Mouse (Mus musculus) forebrain, embryonic 13.5 days (tissue): ENCODE data around the gene Rad50. TPM values are rescaled to one million over a fixed set of nuclear protein-coding genes. Genes with fewer than 3 reads are reported as not detected.

Experiments used
- ATAC-seq: fragments of 200-750 bp; cut with Nextera tagmentation; 2 replicates; pipeline ENCODE4 v1.8.0; 2017
- H3K27ac ChIP-seq: fragments of 300-500 bp; sonication (generic); 2 replicates; pipeline ENCODE4 v1.5.1; 2015; ENCODE audit warnings: inconsistent platforms, mild to moderate bottlenecking, moderate library complexity
- H3K27me3 ChIP-seq: fragments of 300-500 bp; sonication (generic); 2 replicates; pipeline ENCODE4 v1.6.1; 2015; ENCODE audit warnings: mild to moderate bottlenecking, inconsistent platforms
- H3K36me3 ChIP-seq: fragments of 300-500 bp; sonication (generic); 2 replicates; pipeline ENCODE4 v1.6.1; 2015; ENCODE audit warnings: mild to moderate bottlenecking, inconsistent platforms; ENCODE audit not compliant: poor library complexity, severe bottlenecking
- H3K4me1 ChIP-seq: fragments of 300-500 bp; sonication (generic); 2 replicates; pipeline ENCODE4 v1.6.1; 2015; ENCODE audit warnings: inconsistent platforms
- H3K4me2 ChIP-seq: fragments of 300-500 bp; sonication (generic); 2 replicates; pipeline ENCODE4 v1.6.1; 2015; ENCODE audit warnings: inconsistent platforms, mild to moderate bottlenecking, moderate library complexity
- H3K4me3 ChIP-seq: fragments of 300-500 bp; sonication (generic); 2 replicates; pipeline ENCODE4 v1.5.1; 2015; ENCODE audit warnings: mild to moderate bottlenecking, inconsistent platforms
- H3K9ac ChIP-seq: fragments of 300-500 bp; sonication (generic); 2 replicates; pipeline ENCODE4 v1.6.1; 2015; ENCODE audit warnings: mild to moderate bottlenecking, inconsistent platforms
- H3K9me3 ChIP-seq: fragments of 300-500 bp; sonication (generic); replicated peaks from 2 replicates; pipeline ENCODE4 v1.6.1; 2016; ENCODE audit warnings: inconsistent platforms
- WGBS: fragments of 180-500 bp; shearing (Covaris S2); methylation state at CpG from one replicate; pipeline ENCODE4 v1.1.7; 2015; 5-methylcytosine and 5-hydroxymethylcytosine counted together
- polyA plus RNA-seq: library from polyadenylated mRNA; unstranded; fragments of >200 nt; fragmentation: Nextera tagmentation; extraction: Ambion mirVana; gene quantifications from 2 replicates; pipeline ENCODE4 v1.2.1, GENCODE M21; 2015

Gene Rad50
- polyA plus RNA-seq, 1 experiment from 2014 or later = 17.7 TPM

DNA sequence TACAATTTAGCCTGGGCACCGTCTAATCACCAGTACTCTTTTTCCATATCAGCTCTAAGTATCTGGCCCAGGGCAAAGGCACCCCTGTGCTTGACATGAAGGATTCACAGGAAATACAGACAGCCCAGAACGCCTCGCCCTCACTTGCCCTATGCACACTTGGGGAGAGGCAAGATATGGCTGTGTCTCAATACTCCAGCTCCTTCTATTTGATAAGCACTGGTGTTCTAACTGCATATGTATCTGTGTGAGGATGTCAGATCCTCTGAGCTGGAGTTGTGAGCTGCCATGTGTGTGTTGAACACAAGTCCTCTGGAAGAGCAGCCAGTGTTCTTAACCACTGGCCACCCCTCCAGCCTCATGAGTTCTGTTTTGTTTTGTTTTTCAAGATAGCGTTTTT lies 55.7 kb downstream of the Rad50 start:
- H3K4me2 ChIP-seq = no peak overlapping the region
- no peaks in the 10 kb centered on the region for H3K4me1 ChIP-seq
- H3K27ac ChIP-seq = no peak overlapping the region
- H3K4me3 ChIP-seq = no peak overlapping the region
- 94% methylated on average over 4 of the region's 4 CpGs for WGBS
- no peaks in the 10 kb centered on the region for H3K27me3 ChIP-seq
- H3K9ac ChIP-seq = no peak overlapping the region
- ATAC-seq = no peak
- H3K9me3 ChIP-seq = no peaks in the 10 kb centered on the region
- peaks cover 49% of the 10 kb centered on the region for H3K36me3 ChIP-seq

- 73% methylated on average over 5 of the region's 5 CpGs for WGBS
- no peak overlapping the region for H3K4me2 ChIP-seq
- H3K4me1 ChIP-seq = no peaks in the 10 kb centered on the region
- ATAC-seq = no peak
- H3K27ac ChIP-seq = no peak overlapping the region
- no peaks in the 10 kb centered on the region for H3K36me3 ChIP-seq
- H3K4me3 ChIP-seq = no peak overlapping the region
- H3K27me3 ChIP-seq = no peaks in the 10 kb centered on the region
- no peak overlapping the region for H3K9ac ChIP-seq
- H3K9me3 ChIP-seq = no peaks in the 10 kb centered on the region
Observed at GRCm38 (mm10) chr11:53644017-53644416, 63.1 kb downstream of the Rad50 start.

DNA sequence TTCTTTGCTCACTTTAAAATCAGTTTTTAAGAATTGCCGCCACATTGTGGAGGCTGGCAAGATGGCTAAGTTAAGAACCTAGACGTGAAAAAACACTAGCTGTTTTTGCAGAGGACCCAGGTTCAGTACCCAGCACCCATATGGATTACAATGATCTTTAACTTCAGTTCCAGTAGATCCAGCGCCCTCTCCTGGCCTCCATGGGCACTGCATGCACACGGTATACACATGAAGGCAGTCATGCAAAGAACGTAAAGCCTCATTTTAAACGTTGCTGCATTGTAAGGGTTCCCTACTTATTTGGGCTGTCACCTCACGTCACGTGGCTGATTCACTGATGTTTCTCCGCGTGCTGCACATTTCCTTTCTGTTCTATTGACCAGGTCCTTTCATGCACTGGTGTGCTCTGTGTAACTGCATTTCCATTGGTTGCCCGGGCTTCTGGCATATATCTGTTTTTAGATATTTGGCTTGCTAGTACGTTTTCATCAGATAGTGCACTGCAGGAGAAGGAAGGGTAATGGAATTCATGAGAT lies 64.3 kb downstream of the Rad50 start:
- Histone ChIP-seq H3K4me3 (no peak overlapping the region), H3K27ac (no peak overlapping the region), H3K36me3 (no peaks in the 10 kb centered on the region), H3K4me2 (no peak overlapping the region), H3K9me3 (no peaks in the 10 kb centered on the region), H3K9ac (no peak overlapping the region), H3K27me3 (no peaks in the 10 kb centered on the region), H3K4me1 (no peaks in the 10 kb centered on the region)
- 77% methylated on average over 12 of the region's 12 CpGs for WGBS
- ATAC-seq = no peak

DNA sequence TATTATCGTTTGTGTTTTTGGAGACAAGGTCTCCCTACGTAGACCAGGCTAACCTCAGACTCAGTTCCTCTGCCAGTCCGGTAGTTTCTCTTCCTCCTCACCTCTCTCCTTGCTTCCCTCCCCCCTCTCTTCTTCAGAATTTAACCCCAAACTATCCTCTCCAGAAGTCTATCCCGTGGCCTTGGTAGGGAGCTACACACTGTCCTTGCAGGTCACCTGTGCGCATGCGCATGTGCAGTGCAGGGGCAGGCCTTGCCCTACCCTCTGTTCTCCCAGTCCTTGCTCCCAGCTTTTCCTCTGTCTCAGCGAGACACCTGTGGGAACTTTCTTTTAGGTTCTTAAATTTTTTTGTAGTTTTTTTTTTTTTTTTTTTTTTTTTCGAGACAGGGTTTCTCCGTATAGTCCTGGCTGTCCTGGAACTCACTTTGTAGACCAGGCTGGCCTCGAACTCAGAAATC lies 69.3 kb downstream of the Rad50 start:
- H3K36me3 ChIP-seq = no peaks in the 10 kb centered on the region
- no peak overlapping the region for H3K9ac ChIP-seq
- H3K27ac ChIP-seq = no peak overlapping the region
- ATAC-seq = no peak
- 82% methylated on average over 10 of the region's 10 CpGs for WGBS
- peaks cover 8% of the 10 kb centered on the region for H3K4me1 ChIP-seq
- H3K4me3 ChIP-seq = no peak overlapping the region
- H3K4me2 ChIP-seq = no peak overlapping the region
- no peaks in the 10 kb centered on the region for H3K9me3 ChIP-seq
- H3K27me3 ChIP-seq = peaks cover 21% of the 10 kb centered on the region

DNA sequence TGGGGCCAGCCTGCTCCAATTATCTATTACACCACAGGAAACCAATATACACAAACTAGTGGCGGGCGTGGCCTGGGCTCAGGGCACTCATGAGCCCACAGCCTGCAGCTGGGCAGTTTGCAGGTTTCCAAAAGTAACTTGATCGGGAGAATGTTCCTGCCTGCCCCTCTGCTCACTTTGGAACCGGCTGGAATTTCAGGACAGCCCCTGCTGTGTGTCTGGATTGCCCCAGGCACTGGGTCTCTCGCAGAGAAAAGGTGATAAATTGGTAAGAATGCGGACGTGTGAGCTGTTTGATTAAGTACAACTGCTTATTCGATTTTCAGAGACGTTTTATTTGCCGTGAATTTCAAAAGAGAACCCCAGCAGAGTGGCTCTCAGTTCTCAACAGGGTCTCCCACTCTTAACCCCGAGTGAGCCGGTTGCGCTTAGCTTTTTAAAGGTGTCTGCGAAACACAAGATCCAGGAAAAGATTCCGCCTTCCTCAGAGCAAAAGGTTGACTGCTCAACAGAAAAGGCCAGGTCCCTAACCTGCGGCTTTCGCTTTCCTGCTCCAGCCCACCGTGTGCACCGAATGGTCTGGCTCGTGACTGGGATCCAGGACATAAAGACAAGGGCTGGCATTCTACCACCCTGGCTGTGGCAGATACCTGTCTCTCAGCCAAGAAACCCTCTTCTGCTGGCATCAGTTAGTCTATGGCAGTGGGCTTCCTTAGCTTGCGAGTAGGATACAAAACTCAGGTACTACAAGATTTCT lies 69.9 kb downstream of the Rad50 start:
- H3K27ac ChIP-seq = no peak overlapping the region
- no peaks in the 10 kb centered on the region for H3K9me3 ChIP-seq
- 24% methylated on average over 21 of the region's 21 CpGs for whole genome bisulfite sequencing
- H3K9ac ChIP-seq = peak overlapping the region; percentile 5; the same call in 1 of the 2 replicates
- ATAC-seq = no peak
- H3K4me2 ChIP-seq = no peak overlapping the region
- peaks cover 21% of the 10 kb centered on the region for H3K27me3 ChIP-seq
- H3K4me1 ChIP-seq = peaks cover 8% of the 10 kb centered on the region
- H3K36me3 ChIP-seq = no peaks in the 10 kb centered on the region
- H3K4me3 ChIP-seq = no peak overlapping the region

DNA sequence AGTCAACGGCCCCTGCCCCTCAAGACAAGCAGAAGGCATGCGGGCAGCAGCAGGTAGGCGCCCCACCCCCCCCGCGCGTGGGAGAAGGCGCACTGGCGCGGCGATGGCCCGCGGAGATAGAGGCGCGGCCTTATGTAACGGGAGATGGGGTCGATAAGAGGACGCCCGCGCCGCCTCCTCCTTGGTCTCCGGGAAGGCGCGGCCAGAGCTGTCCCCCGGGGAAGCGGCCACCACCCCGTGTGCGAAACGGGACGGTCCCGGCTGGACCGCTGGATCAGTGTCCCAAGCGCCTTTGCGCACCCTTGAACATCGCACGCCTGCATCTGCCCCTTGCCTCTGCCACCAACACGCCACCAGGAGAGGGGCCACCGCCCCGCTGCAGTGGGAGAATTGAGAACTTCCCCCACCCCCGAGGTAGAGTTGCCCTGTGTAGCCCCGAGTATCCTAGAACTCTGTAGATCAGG lies 70.9 kb downstream of the Rad50 start:
- WGBS = 1% methylated on average over 40 of the region's 40 CpGs
- Histone ChIP-seq H3K9me3 (no peaks in the 10 kb centered on the region), H3K4me1 (peaks cover 8% of the 10 kb centered on the region), H3K9ac (peak overlapping the region; percentile 60), H3K36me3 (no peaks in the 10 kb centered on the region), H3K27me3 (peaks cover 21% of the 10 kb centered on the region), H3K4me2 (peak overlapping the region; percentile 65), H3K27ac (no peak overlapping the region), H3K4me3 (peak overlapping the region; percentile 34)
- ATAC-seq = no peak

DNA sequence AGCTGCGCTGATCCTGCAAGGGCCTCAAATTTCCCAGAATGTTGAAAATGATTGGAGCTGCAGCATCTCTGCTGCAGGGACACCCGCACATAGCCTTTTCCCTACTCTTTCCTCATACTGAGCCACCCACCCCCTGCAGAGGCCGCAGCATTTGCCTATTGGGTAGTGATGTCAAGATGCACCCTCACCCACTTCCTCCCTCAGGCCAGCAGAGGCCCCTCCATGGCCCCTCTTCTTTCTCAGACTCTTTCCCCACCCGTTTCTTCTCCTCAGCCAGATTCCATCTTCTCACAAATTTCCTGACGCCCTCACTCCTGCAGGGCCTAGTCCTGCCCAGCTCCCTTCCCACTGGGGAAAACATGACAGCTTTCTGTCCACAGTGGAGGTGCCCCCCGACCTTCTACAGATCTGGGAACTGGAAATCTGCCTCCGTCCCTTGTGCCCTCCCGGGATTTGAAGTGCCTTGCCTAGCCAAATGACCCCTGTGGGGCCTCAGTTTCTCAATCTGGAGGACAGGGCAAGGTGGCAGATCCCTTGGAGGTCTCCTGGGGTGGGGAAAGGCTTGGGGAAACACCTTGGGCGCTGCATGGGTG lies 71.4 kb downstream of the Rad50 start:
- ATAC-seq = no peak
- peaks cover 8% of the 10 kb centered on the region for H3K4me1 ChIP-seq
- H3K9me3 ChIP-seq = no peaks in the 10 kb centered on the region
- 39% methylated on average over 9 of the region's 9 CpGs for WGBS
- H3K27ac ChIP-seq = no peak overlapping the region
- peak overlapping the region; percentile 65 for H3K4me2 ChIP-seq
- peak overlapping the region; percentile 34 for H3K4me3 ChIP-seq
- peak overlapping the region; percentile 60; the same call in 1 of the 2 replicates for H3K9ac ChIP-seq
- H3K27me3 ChIP-seq = peaks cover 21% of the 10 kb centered on the region
- no peaks in the 10 kb centered on the region for H3K36me3 ChIP-seq

GRCm38 (mm10) chr11:53634556-53634955 lies 72.6 kb downstream of the Rad50 start, which contains the start of gene Il13:
Gene Il13 (minus strand): TSS chr11:53634702.
- H3K27me3 ChIP-seq = peaks cover 21% of the 10 kb centered on the region
- H3K4me2 ChIP-seq = no peak within 1 kb of the TSS
- no peak within 1 kb of the TSS for H3K4me3 ChIP-seq
- ATAC-seq = no peak
- 90% methylated on average over 8 of the region's 8 CpGs for WGBS
- H3K9me3 ChIP-seq = no peaks in the 10 kb centered on the region
- H3K27ac ChIP-seq = no peak within 1 kb of the TSS
- H3K9ac ChIP-seq = no peak within 1 kb of the TSS
- peaks cover 8% of the 10 kb centered on the region for H3K4me1 ChIP-seq
- no peaks in the 10 kb centered on the region for H3K36me3 ChIP-seq

DNA sequence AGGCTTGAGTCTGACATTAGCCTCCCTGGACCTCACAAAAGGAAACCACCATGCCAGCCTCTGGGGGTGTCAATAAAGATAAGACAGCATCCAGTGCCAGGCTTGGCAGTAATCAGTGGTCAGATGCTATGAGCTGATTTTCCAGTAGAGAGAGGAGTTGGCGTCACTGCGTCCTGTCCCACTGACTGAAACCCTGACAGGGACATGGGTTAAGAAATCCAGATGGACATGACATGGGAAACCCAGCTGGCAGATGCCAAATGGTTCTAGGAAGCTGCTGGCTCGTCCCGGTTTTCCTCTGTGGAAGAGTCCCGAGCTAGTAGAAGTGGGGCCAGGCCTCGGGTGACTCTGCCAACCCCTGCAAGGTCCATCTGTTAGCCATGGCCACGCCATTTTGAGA lies 73.5 kb downstream of the Rad50 start:
- Histone ChIP-seq H3K4me3 (no peak overlapping the region), H3K4me1 (peaks cover 8% of the 10 kb centered on the region), H3K27me3 (peaks cover 21% of the 10 kb centered on the region), H3K9ac (no peak overlapping the region), H3K36me3 (no peaks in the 10 kb centered on the region), H3K27ac (no peak overlapping the region), H3K9me3 (no peaks in the 10 kb centered on the region), H3K4me2 (no peak overlapping the region)
- no peak for ATAC-seq
- WGBS = 87% methylated on average over 7 of the region's 7 CpGs

GRCm38 (mm10) chr11:53632122-53632733 lies 74.9 kb downstream of the Rad50 start:
- Histone ChIP-seq H3K4me2 (no peak overlapping the region), H3K4me3 (no peak overlapping the region), H3K4me1 (peaks cover 8% of the 10 kb centered on the region), H3K9ac (no peak overlapping the region), H3K36me3 (no peaks in the 10 kb centered on the region), H3K27ac (no peak overlapping the region), H3K27me3 (peaks cover 20% of the 10 kb centered on the region), H3K9me3 (no peaks in the 10 kb centered on the region)
- ATAC-seq = no peak
- WGBS = 68% methylated on average over 14 of the region's 14 CpGs

- Histone ChIP-seq H3K27ac (no peak overlapping the region), H3K9me3 (no peaks in the 10 kb centered on the region; the same call in 1 of the 2 replicates), H3K4me1 (no peaks in the 10 kb centered on the region), H3K9ac (no peak overlapping the region), H3K4me2 (no peak overlapping the region), H3K27me3 (no peaks in the 10 kb centered on the region), H3K4me3 (no peak overlapping the region), H3K36me3 (no peaks in the 10 kb centered on the region)
- peak; percentile 69; the same call in 1 of the 2 replicates for ATAC-seq
- WGBS = 17% methylated on average over 1 of the region's 1 CpGs
Observed at GRCm38 (mm10) chr11:53627859-53628258, 79.3 kb downstream of the Rad50 start.

GRCm38 (mm10) chr11:53626802-53627373 lies 80.2 kb downstream of the Rad50 start:
- Histone ChIP-seq H3K4me3 (no peak overlapping the region), H3K27ac (no peak overlapping the region), H3K9me3 (no peaks in the 10 kb centered on the region; the same call in 1 of the 2 replicates), H3K36me3 (no peaks in the 10 kb centered on the region), H3K4me1 (no peaks in the 10 kb centered on the region), H3K27me3 (no peaks in the 10 kb centered on the region), H3K9ac (no peak overlapping the region), H3K4me2 (no peak overlapping the region)
- WGBS = 67% methylated on average over 17 of the region's 17 CpGs
- ATAC-seq = no peak
